Mouse (Mus musculus): ENCODE measurements around the gene Glp2r.
A peak's percentile ranks its signal among the peaks of the same experiment; 100 is the strongest.

The Glp2r gene

DNA sequence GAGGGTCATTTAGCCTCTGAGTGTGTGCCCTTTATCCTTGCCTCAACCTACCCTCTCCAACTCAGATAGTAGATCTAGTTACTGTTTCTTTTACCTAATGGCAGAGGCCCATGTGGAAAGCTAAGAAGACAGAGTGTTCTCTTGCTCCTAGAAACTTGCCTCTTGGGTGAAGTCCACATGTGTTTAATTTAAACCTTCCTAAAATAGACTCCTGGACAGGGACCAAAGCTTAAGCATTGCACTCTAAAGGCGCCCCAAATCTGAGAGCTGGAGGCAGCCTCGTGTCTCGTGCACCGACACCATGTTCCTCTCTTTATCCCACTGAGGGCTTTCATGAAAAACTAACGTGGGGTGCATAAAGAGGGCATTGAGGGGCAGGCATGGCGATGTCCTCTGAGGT lies 43.9 kb downstream of the Glp2r start:
- DNase-seq (ENCODE audit: low spot score): no peak

- DNase-seq (ENCODE audit: low spot score): no peak
These were observed 47.5 kb downstream of the Glp2r start for GRCm38 (mm10) chr11:67723231-67724013.

DNA sequence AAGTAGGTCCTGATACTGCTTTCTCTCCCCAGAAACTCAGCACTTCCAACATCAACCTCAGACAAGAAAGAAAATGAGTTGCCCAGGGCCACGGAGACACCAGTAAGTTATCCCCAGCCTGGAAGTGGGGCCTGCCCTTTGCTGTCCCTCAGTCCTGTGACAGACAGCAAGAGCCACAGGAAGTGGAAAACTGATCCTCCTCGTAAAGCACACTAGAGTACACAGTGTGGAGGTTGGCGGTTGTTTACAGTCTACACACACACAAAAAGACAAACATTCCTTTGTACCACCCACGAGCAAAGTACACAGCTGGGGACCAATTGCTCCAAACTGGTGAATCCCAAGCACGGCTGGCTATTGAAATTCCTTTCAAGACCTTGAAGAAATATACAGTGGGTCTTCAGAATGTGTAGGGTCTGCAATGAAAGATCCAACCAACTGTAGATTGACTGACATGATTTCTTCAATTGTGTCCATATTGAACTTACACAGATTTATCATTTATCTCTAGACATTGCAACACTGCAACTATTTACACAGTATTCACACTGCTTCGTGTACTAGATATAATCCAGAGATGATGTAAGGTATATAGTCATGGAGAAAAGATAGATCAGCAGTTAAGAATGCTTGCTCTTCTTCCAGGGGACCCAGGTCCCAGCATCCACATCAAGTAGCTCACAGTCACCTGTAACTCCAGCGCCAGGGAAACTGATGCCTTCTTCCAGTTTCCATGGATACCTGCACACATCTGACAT lies 48.4 kb downstream of the Glp2r start:
- peak; percentile 2 for DNase-seq (ENCODE audit: low spot score)

DNA sequence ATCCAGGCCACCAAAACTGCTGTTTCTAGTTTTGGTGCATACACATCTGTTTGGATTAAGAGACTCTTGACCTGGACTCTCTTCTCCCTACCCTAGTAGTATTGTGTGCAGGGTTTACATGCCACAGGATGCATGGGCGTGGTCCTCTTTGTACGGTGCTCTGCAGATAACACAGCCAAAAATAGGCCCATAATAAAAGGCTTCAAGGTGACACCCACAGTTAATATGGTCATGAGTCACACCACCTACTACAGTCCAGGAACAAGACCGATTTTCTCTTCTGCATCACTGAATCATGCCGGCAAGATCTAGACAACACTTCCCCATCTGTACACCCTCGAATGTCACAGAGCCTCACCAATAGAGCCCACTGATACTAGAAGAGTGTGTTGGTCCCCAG lies 49.5 kb downstream of the Glp2r start:
- DNase-seq (ENCODE audit: low spot score): no peak

- DNase-seq (ENCODE audit: low spot score): no peak
These were observed 55.6 kb downstream of the Glp2r start for GRCm38 (mm10) chr11:67715382-67715781.

DNA sequence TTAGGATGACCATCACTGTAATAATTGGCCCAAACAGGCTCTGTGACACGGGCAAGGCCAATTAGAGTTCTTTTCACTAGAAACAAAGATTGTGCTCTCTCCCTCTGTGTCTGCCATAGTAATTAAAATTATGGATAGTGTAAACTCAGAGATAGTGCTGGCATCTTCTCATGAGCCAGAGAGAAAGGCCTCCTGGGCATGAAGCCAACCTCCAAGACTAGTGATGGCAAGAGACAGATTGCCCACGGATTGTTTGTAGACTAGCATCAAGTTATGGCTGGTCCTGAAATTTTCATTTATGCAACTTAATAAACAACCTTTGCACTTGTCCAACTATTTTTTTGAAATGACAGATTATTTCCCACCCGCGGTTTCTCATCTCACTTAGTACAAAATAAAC lies 58.0 kb downstream of the Glp2r start:
- no peak for DNase-seq (ENCODE audit: low spot score)

DNA sequence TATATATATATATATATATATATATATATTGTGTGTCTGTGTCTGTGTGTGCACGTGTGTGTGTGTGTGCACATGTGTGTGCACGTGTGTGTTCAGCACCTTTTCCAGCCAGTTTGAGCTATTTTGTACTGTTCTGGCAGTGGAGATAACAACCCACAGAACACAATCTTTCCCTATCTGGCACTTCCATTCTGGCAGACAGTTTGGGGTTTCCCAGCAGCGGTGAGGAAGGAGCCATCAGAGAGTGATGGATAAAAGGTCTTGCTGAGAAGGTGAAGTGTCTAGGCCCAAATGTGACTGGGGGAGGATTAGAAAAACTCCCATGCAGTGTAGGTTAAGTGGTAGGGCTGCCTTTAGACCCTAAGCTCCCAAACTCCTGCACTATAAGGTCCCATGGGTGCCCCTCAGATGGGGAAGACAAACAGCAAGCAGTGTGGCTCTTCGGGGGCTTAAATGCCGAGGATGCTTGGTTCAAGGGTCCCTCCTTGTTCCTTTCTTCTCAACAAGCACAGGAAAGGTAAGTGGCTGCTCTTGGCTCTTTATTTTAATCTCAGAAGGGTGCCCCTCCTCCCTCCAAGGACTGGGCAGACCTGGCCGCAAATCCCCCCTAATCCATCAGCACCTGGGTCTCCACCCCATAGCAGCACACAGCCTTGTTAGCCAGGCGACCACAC lies 76.1 kb downstream of the Glp2r start, which contains the start of gene Rcvrn:
Rcvrn (plus strand) TSS at position 624 of the 674 bp plus-strand sequence.
- no peak for DNase-seq (ENCODE audit: low spot score)

- no peak for DNase-seq (ENCODE audit: low spot score)
These were observed 84.8 kb downstream of the Glp2r start for GRCm38 (mm10) chr11:67686109-67686508.

DNA sequence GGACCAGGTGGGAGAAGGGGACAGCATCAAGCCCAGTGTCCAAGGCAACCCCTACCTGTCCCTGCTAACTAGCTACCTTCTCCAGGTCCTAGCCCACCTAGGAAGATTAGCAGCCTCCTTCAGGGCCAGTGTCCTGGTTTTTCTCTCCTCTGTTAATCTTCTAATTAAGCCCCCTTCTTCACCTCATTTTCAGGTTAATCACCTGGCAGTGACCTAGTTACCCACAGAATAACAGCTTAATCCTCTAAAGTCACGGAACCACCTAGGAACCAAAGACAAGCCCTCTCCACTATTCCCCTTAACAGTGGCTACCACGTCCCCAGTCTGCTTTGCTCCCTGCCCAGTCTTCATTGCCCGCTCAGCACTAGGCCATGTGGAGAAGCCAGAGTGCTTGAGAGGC lies 89.1 kb downstream of the Glp2r start:
- DNase-seq (ENCODE audit: low spot score): no peak

- no peak for DNase-seq (ENCODE audit: low spot score)
These were observed 91.0 kb downstream of the Glp2r start for GRCm38 (mm10) chr11:67679930-67680329.

- DNase-seq (ENCODE audit: low spot score): no peak
These were observed 91.7 kb downstream of the Glp2r start for GRCm38 (mm10) chr11:67679300-67679699.

- DNase-seq (ENCODE audit: low spot score): peak; percentile 91
These were observed 95.1 kb downstream of the Glp2r start for GRCm38 (mm10) chr11:67675562-67676540.

DNA sequence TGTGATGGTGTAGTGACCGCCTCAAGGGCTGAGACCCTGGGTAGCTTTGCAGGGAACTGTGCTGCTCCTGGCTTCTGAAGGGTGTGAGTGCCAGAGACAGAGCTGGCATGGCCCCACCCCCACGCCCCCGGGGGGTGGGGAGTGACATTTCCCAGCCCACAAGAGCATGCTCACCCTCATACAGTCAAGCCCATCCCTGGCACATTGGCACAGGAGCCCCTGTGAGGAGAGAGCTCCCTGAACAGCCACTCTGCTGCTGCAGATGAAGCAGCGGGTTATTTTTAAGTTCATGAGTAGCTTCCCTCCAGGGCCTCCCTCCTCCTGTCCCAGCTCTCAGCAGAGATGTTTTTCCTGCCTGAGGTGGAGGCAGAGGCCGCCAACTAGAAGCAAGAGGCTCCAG lies 98.8 kb downstream of the Glp2r start:
- no peak for DNase-seq (ENCODE audit: low spot score)

DNA sequence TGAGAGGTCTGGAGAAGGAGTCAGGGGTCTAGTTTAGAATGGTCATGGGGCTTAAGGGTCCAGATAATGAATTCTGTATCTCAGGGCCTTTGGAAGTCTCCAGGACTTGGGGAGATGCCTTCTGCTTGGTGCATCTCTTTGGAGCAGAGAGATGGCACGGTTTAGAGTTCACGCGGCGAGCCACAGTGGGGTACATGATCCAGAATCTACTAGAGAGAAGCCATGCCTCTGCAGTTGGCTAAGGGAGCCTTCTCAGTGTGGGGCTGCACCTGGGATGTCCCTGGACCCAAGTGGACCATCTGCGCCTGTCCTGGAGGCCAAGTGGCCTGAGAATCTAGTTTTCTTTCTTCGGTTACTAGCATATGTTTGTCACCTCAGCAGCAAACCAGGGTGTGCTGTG lies 100.9 kb downstream of the Glp2r start:
- no peak for DNase-seq (ENCODE audit: low spot score)

DNA sequence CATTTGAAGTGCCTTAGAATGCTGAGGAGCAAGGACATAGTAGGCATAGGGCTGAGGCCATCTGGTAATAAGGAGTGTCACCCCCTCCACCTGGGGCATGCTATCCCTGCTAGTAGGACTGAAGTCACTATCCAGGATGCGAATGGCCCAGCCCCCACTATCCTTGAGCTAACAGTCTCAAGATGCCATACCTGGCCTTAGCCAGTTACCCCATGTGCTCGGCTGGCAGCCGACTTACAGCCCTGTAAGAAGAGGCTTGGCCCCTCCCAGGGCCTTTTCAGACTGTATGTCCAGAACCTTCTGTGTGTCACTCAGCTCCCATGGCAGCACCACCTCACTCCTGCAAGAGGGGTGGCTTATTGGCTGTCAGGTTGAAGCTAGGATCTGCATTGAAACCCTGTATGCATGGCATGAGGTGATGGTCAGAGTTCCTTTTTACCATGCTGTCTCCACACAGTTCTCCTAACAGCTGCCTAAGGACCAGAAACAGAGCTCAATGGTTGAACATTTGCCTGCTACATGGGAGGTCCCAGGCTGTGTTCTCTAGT lies 102.4 kb downstream of the Glp2r start:
- no peak for DNase-seq (ENCODE audit: low spot score)

- no peak for DNase-seq (ENCODE audit: low spot score)
These were observed 103.2 kb downstream of the Glp2r start for GRCm38 (mm10) chr11:67667531-67668332.

GRCm38 (mm10) chr11:67666129-67666528 lies 104.8 kb downstream of the Glp2r start:
- no peak for DNase-seq (ENCODE audit: low spot score)

DNA sequence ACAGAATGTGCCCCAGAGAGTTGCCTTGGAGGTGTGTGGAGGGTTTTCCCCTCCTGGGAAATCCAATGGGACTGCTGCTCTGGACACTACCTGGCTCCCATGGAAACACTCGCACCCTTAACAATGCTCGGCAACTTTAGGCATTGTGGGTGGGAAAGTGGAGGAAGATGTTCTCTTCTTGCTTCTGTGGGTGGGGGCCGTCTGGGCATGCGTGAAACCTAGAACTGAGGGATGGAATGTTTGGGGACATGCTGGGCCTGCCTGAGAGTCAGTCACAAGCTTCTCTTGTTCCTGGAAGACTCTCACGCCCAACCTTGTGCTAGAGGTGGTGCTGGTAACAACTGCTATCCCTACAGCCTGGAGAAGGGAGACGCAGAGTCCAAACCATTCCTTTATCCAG lies 106.0 kb downstream of the Glp2r start:
- DNase-seq (ENCODE audit: low spot score): no peak

DNA sequence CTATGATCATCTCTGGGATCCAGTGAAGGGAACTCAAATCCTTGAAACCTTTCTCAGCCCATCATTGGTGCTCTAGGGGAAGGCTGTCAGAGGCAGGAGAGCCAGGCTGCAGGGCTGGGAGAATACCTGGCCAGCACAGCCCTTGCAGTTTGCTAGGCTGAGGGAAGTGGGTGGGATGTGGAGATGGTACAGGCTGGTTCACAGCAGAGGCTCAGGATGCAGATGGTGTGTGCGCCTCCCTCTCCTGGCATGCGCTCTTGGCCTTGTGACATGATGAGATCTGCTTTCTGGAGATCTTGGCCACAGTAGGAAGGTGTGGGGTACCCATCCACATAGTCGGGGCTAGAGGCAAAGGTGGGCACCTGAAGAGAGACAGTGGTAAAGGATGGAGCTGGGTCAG lies 106.7 kb downstream of the Glp2r start:
- no peak for DNase-seq (ENCODE audit: low spot score)

- DNase-seq (ENCODE audit: low spot score): no peak
These were observed 107.5 kb downstream of the Glp2r start for GRCm38 (mm10) chr11:67663437-67663836.
